Mouse (Mus musculus): ENCODE measurements around the gene Sap30bp.
A peak's percentile ranks its signal among the peaks of the same experiment; 100 is the strongest.

The Sap30bp gene

DNA sequence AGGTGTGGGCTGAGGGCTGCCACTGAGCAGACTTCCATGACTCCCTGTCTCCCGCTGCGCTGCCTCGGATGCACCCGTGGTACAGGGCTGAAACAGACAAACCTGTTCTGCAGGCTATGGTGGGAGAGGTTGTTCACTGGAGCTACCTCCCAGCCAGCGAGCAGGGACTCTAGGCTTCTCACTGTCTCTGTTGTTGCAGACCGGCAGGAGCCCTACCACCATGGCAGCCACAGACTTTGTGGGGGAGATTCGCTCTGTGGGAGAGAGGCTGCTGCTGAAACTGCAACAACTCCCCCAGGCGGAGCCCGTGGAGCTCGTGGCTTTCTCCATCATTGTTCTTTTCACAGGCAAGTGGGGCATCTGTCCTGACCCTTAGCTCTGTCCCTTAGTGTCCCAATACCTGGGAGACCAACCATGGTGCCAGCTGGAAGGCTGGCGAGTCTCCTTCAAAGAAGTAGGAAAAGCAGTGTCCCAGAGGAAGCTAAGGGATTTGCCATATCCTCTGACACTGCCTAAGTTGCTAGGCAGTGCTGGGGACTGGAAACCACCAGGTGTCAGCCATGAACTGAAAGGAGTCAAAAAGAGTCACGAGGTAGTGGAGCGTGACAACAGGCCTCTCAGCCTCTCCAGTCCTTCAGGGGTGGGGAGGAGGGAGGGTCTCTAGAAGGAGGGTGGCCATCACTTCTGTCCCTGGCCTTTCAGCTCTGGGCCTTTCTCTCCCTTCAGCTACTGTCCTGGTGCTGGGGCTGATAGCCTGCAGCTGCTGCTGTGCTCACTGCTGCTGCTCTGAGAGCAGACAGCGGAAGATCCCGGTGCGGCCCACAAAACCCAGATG is 27.9 kb upstream of the Sap30bp start:
- DNase-seq (ENCODE audit: low spot score), result no peak

DNA sequence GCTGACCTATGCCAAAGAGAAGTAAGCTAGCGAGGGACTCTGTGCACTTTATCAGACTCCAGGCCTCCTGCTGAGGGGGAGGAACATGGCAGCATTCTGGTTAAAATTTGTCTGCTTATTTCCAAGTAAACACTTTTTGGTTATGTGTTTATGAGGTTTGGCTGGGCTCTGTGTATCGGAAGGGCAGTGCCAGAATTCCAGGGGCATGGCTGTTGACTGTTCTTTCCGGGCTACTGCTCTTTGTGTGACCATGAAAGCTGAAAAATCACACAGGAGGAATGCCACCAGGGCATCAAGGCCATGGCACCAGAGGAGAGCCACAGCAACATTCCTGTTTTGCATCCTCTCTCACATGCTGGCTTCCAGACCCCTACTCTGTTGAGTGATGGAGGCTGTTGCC is 27.0 kb upstream of the Sap30bp start:
- DNase-seq (ENCODE audit: low spot score), result no peak

DNA sequence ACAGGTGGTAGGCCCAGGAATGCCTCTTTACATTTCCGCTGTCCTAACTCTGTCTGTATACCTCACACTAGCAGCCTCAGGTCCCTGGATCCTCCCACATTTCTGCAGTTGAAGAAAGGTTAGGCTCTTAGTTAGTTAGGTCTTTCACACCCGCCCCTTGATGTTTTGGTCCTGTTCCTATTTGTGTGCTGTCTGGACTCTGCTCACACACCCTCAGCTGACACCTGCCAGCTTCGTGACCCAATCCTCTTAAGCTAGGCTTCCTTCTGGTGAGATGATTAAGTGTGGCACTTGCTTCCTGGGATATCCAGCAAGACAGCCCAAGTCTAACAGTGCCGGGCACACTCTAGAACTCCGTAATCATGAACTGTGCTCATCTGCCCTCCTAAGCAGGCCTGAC is 26.6 kb upstream of the Sap30bp start:
- DNase-seq (ENCODE audit: low spot score), result no peak

DNA sequence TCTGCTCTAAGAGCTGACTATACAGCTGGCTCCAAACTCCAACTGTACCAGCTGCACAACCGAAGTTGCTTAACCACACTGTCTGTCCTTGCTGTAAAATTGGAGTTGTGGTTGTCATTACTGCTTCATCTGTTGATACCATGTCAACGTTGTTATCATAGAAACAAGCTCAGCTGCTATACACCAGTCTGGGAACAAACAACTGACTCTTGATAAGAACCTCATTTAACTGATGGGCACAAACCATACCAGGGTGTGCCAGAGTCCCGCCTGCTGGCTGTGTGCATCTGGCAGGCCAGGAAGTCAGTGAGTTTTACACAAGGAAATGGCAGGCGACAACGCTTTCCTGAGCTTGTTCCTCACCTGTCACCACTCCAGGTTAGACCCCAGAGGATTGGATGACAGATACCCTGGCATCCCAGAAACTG is 21.9 kb upstream of the Sap30bp start:
- DNase-seq (ENCODE audit: low spot score), result peak; percentile 48

DNA sequence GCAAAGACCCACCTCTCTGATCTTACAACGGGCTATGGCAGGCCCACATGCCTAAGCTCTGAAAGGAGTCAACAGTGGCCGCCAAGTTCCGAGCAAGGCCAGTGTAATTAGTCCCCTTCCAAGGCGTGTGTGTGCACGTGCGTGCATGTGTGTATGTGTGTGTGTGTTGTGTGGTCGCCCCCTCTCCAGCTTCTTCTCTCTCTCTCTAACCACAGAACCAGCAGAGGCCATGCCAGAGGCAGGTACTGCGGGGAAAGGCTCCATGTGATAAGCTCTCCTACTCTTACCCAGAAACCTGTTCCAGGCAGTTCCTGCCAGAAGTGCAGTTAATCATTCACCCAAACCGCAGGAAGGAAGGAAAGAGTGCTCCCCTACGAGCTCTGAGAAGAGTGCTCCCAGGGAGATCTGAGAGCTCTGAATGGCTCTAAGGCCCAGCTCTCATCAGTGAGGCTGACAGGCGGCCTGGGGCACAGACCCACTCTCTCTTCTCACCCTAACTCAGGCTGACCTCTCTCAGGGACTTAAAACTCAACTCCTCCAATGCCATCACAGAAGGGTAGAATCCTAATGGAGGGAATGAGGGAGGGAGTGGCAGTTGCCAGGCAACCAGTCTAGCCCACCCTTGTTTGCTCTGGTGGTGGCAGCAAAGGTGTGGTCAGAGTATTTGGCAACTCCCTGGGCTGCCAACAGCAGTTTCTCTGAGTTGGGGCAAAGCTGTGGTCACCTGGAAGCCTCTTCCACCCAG is 21.3 kb upstream of the Sap30bp start, which contains the start of gene Smim6:
Gene Smim6 (plus strand): TSS at position 386 of the 745 bp plus-strand sequence.
- DNase-seq (ENCODE audit: low spot score), result no peak

DNA sequence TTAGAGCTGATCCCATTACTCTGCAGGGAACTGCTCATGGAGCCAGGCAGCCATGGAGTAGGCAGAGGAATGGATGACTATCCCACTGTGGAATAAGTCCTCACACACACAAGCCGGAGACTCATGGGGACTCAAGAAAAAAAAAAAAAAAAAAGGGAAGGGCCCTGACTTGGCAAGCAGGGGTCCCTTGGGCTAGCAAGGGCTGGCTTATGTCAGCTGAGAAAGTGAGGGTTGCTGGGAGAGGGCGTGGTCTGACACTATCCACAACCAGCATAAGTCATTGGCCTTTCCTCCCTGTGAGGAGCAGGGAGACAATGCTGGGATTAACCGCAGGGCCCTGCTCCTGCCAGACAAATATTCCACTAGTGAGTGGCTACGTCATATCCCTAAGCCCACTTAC is 16.5 kb upstream of the Sap30bp start:
- DNase-seq (ENCODE audit: low spot score), result no peak

DNA sequence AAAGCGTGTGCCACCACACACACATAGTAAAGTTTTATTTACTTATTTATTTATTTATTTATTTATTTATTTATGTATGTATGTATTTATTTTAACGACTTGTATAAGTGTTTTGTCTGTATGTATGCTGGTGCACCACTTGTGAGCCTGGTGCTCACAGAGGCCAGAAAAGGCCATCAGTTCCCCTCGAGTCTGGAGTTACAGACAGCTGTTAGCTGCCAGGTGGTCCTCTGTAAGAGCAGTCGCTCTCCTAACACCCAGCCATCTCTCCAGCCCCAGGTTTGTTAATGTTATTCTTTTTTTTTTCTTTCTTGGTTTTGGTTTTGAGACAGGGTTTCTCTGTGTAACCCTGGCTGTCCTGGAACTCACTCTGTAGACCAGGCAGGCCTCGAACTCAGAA is 14.4 kb upstream of the Sap30bp start:
- DNase-seq (ENCODE audit: low spot score), result no peak

DNA sequence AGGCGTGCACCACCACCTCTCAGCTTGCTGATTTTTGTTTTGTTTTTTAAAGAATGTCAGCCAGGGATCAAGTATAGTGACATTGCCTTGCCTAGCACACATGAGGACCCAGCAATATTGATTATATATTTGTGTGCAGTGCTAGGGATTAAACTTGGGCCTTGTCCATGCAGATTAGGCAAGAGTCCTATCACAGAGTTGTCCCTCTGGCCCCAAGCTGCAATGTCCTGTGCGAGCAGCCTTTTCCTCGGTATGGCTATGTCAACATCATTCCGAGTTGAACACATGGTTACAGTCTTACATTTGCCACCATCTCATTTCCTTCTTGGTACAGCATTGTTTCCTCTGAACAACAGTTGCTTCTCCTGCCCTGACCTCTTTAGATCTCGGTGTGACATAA is 14.0 kb upstream of the Sap30bp start:
- DNase-seq (ENCODE audit: low spot score), result no peak

DNA sequence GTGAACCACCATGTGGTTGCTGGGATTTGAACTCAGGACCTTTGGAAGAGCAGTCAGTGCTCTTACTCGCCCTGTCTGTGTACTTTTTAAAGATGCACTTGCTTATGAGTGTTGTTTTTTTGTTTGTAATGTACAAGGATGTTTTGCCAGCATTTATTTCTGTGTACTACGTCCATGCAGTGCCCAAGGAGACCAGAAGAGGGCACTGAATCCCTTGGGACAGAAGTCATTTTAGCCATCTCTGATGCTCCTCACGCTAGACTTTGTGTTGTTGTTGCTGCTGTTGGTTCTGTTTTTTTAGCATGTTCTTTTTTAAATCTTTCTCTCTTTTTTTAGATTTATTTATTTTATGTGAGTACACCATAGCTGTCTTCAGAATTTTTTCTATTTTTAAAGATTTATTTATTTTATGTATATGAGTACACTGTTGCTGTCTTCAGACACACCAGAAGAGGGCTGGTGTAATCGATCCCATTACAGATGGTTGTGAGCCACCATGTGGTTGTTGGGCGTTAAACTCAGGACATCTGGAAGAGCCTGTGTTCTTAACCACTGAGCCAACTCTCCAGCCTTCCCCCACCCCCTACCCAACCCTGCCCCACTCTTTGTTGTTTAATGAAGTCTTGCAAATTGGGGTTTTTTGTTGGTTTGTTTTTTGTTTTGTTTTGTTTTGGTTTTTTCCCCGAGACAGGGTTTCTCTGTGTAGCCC is 12.8 kb upstream of the Sap30bp start:
- DNase-seq (ENCODE audit: low spot score), result peak; percentile 60

DNA sequence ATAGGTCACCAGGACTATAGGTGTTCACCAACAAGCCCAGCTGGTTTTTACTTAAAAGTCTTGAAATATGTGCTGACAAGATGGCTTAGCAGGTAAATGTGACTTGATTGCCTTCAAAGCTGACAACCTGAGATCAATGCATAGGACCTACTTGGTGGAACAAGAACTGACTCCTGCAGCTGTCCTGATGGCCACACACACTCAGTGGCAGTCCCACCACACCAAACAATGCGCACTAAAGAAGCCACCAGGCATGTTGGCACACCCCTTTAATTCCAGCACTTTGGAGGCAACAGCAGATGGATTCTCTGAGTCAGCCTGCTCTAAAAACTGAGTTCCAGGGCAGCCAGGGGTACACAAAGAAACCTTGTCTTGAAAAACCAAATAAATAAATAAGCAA is 11.1 kb upstream of the Sap30bp start:
- DNase-seq (ENCODE audit: low spot score), result no peak

DNA sequence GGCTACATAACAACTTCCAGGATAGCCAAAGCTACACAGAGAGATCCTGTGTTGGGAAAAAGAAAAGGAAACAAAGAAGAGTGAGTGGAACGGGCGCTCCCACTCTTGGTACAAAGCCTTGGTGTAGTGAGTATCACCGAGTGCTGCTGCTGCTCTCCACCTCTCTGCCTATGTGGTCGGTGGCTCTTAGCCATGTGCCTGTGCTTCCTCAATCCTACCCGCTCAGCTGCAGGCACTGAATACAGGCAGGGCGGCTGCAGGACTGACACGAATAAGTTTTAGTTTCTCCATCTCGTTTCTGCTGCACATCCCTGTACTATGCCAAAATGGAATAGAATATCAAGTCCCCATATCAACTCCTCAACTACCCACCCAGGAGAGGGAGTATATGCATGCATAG is 4.1 kb upstream of the Sap30bp start:
- DNase-seq (ENCODE audit: low spot score), result no peak

DNA sequence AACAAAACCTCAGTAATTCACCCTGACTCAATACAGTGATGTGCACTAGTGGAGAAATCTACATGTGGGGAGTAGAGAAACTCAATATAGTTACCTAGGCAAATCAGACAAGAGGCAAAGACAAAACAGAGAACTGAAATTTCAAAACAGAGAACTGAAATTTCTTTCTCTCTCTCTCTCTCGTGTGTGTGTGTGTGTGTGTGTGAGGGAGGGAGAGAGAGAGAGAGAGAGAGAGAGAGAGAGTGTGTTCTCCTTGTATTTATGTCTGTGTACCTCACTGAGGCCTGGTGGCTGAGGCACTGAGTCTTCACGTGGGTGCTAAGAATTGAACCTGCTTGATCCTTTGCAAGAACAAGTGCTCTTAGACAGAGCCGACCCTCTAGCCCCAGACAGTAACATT is 3.3 kb upstream of the Sap30bp start:
- DNase-seq (ENCODE audit: low spot score), result no peak

DNA sequence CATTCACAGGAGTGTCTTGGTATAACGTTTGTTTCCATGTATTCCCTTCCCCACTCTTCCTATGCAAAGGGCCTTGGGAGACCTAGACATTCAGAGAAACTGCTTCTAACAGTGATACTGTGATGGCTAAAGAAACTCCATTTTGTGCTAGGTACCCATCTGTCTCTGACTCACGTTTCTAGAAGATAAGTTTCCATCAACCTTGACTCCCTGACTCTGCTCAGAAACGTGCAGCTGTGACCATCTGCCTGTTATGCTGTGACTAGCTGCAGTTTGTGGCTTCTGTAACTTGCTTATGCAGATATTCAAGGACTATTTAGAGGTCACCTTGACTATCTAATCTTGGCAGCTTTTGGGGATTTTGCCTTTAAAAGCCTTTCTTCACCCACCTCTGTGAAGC is 1.8 kb upstream of the Sap30bp start:
- no peak for DNase-seq (ENCODE audit: low spot score)

DNA sequence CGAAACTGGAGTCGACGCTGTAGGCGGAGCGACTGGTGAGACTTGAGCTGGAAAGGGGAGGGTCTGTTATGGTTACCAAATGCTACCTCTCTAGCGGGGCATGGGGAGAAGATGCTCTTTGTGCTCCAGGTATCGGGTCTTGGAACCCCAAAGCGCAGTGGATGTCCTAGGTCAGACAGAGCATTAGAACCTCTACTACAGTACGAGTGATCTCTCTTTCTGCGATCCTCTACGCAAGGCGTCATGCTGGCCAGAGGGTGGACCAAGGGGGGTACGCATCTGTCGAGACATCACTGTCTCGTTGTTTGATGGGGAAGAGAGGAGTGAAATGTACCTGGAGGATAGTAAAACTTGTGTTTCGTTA is 647 bp downstream of the Sap30bp start:
- no peak for DNase-seq (ENCODE audit: low spot score)

DNA sequence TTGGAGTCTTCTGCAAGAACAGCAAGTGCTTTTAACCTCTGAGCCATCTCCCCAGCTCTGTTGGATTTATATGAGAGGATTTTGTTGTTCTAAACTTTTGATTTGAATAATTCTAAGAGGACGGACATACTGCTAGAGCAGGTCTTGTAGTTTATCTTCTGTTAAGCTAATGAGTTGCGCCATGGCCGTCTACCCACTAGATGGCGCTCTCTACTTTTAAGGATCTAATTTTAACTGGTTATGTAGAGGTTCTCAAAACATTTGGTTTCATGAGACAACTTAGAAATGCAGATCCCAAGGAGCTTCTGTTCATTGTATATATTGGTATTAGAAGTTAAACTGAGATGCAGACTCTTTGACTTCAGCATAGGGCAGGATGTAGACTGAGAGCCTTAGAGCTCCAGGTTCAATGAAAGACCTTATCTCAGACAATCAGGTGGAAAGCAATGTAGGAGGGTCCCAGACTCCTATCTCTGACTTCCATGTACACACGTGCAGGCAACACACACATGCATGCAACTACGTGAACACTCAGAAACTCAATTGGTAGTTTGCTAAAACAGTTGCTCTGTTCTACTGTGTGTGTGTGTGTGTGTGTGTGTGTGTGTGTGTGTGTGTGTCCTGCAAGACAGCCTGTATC is 6.7 kb downstream of the Sap30bp start:
- peak; percentile 35 for DNase-seq (ENCODE audit: low spot score)

DNA sequence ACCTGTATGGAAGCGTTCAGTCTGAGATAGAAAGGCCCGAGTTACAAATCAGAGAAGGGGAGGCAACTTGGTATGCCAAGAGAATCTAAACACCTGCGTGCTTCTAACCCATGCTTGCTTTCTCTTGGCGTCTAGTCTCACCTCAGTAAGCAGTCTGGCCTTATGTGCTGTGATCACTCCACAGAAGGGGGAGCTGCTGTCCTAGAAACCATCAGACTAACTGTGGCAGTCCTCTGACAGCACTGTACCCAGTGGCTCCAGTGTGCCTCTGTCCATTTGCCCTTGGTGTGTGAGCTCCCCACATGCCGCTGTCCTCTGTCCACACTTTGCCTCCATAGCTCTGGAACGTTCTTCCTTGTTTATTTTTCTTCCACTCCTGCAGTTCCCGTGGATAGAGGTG is 8.9 kb downstream of the Sap30bp start:
- DNase-seq (ENCODE audit: low spot score), result no peak

DNA sequence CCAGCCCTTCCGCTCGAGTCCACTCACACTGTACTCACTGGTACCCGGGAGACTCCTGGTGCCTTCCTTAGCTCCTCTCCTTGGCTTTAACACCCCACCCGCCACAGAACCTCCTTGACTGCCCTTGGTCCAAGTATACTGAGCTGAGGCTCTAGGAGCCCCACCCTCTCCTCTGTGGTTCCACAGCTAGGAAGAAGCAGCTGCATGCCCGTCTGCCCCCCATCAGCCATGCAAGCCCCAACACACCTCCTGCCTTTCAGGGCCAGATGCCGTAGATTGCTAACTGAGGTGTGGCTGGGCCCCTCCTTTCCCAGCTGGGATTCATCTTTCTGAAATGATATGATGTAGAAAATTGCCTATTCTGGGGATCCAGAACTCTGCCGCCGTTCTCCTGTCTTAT is 12.2 kb downstream of the Sap30bp start:
- DNase-seq (ENCODE audit: low spot score), result no peak

DNA sequence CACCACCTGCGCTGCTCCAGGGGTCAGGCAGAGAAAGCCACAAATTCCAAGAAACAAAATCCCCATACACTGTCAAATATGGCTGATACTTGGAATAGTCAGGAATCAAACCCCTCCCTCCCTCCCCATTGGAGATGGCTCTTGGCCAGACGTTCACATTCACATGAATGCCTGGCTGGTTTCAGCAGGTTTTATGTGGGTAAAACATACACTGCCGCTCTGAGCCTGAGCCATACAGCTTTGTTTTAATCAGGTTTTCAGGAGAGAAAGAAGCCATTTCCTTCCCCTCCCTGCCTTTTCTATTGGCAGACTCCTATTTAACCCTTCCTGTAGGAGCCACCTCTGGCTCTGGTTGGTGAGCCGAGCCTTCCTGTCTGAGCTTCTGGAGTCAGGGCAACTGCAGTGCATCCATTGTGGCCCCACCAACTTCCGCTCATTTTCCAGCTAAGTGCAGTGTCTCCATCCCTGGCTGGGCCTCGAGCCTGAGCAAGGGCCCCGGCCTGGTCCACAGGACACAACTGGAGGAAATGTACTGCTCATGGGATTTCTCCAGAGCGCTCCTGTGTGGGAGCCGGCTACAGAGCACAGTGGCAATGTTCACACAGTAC is 13.2 kb downstream of the Sap30bp start:
- no peak for DNase-seq (ENCODE audit: low spot score)

DNA sequence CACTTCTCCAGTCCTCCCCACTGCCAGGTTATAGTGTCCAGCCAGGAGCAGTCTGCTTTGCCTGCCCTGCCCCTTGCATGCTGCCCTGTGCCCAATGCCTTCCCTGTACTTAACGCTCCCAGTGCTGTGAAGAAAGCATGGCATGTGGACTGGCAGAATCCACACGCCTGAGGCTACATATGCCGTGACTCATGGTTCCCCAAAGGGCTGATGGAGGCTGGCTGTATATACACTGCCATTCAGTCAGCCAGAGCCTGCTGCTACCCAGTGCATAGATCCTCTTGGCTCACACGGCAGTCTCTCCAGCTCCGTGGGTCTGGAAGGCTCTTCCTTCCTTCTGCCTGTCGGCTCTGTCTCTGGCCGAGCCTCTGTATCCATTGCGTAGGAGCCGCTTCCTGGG is 15.2 kb downstream of the Sap30bp start:
- no peak for DNase-seq (ENCODE audit: low spot score)

DNA sequence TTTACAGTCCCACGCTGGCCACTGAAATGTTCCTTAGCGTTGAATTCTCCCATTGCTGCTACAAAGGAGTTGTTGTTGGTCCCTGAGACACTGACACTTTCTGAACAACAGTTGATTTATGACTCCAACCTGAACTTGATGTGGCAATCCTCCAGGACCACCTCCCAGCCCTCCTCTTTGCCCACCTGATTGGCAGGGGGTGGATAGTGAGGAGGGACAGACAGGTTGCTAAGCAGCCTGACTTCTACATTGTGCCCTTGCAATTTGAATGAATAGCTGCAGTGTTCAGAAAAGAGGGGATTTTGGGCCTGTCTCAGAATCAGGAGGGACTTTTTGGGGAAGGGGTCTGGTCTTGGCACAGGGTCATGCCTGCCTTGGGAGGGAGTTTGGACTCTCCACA is 17.6 kb downstream of the Sap30bp start:
- DNase-seq (ENCODE audit: low spot score), result no peak

DNA sequence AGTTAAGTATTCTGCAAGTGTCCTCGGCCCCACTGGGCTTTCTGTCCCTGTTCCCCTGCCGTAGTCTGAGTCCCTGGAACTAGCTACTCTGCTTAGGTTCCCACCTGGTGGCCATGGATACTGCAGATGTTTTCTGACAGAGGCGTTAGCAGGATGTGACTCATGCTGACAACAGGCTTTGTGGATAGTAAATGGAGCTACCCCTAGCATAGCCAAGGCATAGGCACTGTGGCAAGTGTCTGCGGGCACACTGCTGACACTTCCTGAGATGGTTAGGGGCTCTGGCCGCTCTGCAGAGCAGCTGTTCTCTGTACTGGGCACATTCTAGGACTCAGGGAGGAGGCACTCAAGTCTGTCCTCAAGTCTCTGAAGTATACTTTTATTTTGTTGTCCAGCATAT is 21.6 kb downstream of the Sap30bp start:
- no peak for DNase-seq (ENCODE audit: low spot score)
